Mouse (Mus musculus): ENCODE measurements at regions not wholly inside any gene's neighbourhood (a gene's known extent, or its start where the extent isn't known, plus 50 kb on each side); places are given as distances from the start of the nearest gene placed in this dataset.

GRCm38 (mm10) chr6:13305873-13306272 is 81.1 kb upstream of the Vwde start:
- DNase-seq: no peak
- intact Hi-C loops (cut with DNase I; ENCODE audit: low total_unique reads): no loop called here

- intact Hi-C loops (cut with DNase I; ENCODE audit: low total_unique reads): no loop called here
- no peak for DNase-seq
Observed at GRCm38 (mm10) chr6:13298171-13298570, 73.4 kb upstream of the Vwde start.

GRCm38 (mm10) chr6:13297110-13297509 is 72.3 kb upstream of the Vwde start:
- no peak for DNase-seq
- intact Hi-C loops (cut with DNase I; ENCODE audit: low total_unique reads): no loop called here

- intact Hi-C loops (cut with DNase I; ENCODE audit: low total_unique reads): no loop called here
- DNase-seq: peak; percentile 19
Observed at GRCm38 (mm10) chr6:13296041-13296440, 71.3 kb upstream of the Vwde start.

- intact Hi-C loops (cut with DNase I; ENCODE audit: low total_unique reads): no loop called here
- no peak for DNase-seq
Observed at GRCm38 (mm10) chr6:13294393-13294792, 69.6 kb upstream of the Vwde start.

GRCm38 (mm10) chr6:13288500-13288899 is 63.7 kb upstream of the Vwde start:
- intact Hi-C loops (cut with DNase I; ENCODE audit: low total_unique reads): no loop called here

GRCm38 (mm10) chr6:13287812-13288211 is 63.0 kb upstream of the Vwde start:
- intact Hi-C loops (cut with DNase I; ENCODE audit: low total_unique reads): no loop called here

More at GRCm38 (mm10) chr6:13288500-13288899, 63.7 kb upstream of the Vwde start:
- DNase-seq: no peak

GRCm38 (mm10) chr6:13286542-13287273 is 61.9 kb upstream of the Vwde start:
- intact Hi-C loops (cut with DNase I; ENCODE audit: low total_unique reads): no loop called here
- DNase-seq: no peak

More at GRCm38 (mm10) chr6:13287812-13288211, 63.0 kb upstream of the Vwde start:
- DNase-seq: no peak

GRCm38 (mm10) chr6:13280835-13281234 is 56.1 kb upstream of the Vwde start:
- intact Hi-C loops (cut with DNase I; ENCODE audit: low total_unique reads): no loop called here
- DNase-seq: no peak

Measured in gastrocnemius, postnatal 14 days (tissue).